Mouse (Mus musculus): ENCODE results near the gene Irf1.
"Not testable (repeated sequence)": the region's sequence is repeated elsewhere in the genome, so short reads cannot be mapped to it uniquely, and the experiment has no call there.

Irf1 gene

GRCm38 (mm10) chr11:53755011-53755595 lies 14.7 kb upstream of the Irf1 start:
- H3K4me1 ChIP-seq (replicated peaks; ENCODE audit: low read depth, low read length): peaks cover 59% of the 10 kb centered on the region
- no peaks in the 10 kb centered on the region for H3K9me3 ChIP-seq (ENCODE audit: low read length)
- no peaks in the 10 kb centered on the region for H3K36me3 ChIP-seq (ENCODE audit: insufficient read depth, low read length)
- H3K27me3 ChIP-seq (ENCODE audit: insufficient read depth, low read length): no peaks in the 10 kb centered on the region
- no peak for TF ChIP-seq CTCF (conservative IDR thresholded peaks at IDR 0.05; ENCODE audit: low read length)
- no peak for TF ChIP-seq POU5F1 (IDR thresholded peaks at IDR 0.05; ENCODE audit: borderline replicate concordance, low read length)
- TF ChIP-seq NANOG (IDR thresholded peaks at IDR 0.05; ENCODE audit: borderline replicate concordance, low read length): no peak
- no peak overlapping the region for H3K4me3 ChIP-seq (replicated peaks; ENCODE audit: low read length)

DNA sequence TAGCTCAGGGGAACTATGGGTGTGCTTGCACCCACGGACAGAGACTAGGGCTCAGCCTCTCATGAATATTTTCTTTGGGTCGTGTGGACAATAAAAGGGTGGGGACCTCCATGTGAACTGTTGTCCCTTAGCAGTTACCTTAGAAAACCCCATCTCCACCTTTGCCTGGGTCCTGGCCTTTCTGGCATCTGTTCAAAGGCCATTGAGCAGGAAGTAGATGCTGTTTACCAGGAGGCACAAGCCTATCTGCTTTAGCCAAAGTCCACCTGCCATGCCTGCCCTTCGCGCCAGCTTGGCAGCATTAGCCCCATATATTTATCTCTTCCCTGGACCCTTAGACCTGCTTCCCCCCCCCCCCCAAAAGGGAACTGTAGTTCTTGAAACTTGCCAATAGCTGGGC lies 12.2 kb upstream of the Irf1 start:
- Histone ChIP-seq H3K4me3 (replicated peaks; ENCODE audit: low read length) (no peak overlapping the region), H3K4me1 (replicated peaks; ENCODE audit: low read depth, low read length) (peaks cover 74% of the 10 kb centered on the region), H3K36me3 (ENCODE audit: insufficient read depth, low read length) (no peaks in the 10 kb centered on the region), H3K9me3 (ENCODE audit: low read length) (no peaks in the 10 kb centered on the region), H3K27me3 (ENCODE audit: insufficient read depth, low read length) (no peaks in the 10 kb centered on the region)
- TF ChIP-seq NANOG (IDR thresholded peaks at IDR 0.05; ENCODE audit: borderline replicate concordance, low read length) (no peak), POU5F1 (IDR thresholded peaks at IDR 0.05; ENCODE audit: borderline replicate concordance, low read length) (no peak), CTCF (conservative IDR thresholded peaks at IDR 0.05; ENCODE audit: low read length) (no peak)

GRCm38 (mm10) chr11:53758033-53758432 lies 11.8 kb upstream of the Irf1 start:
- H3K36me3 ChIP-seq (ENCODE audit: insufficient read depth, low read length); H3K9me3 ChIP-seq (ENCODE audit: low read length); H3K27me3 ChIP-seq (ENCODE audit: insufficient read depth, low read length): not testable (repeated sequence)
- Histone ChIP-seq H3K4me1 (replicated peaks; ENCODE audit: low read depth, low read length) (peaks cover 78% of the 10 kb centered on the region), H3K4me3 (replicated peaks; ENCODE audit: low read length) (peak overlapping the region; percentile 60; the same call in 1 of the 2 replicates)
- TF ChIP-seq CTCF (conservative IDR thresholded peaks at IDR 0.05; ENCODE audit: low read length): peak; percentile 27; the same call in 1 of the 2 replicates

DNA sequence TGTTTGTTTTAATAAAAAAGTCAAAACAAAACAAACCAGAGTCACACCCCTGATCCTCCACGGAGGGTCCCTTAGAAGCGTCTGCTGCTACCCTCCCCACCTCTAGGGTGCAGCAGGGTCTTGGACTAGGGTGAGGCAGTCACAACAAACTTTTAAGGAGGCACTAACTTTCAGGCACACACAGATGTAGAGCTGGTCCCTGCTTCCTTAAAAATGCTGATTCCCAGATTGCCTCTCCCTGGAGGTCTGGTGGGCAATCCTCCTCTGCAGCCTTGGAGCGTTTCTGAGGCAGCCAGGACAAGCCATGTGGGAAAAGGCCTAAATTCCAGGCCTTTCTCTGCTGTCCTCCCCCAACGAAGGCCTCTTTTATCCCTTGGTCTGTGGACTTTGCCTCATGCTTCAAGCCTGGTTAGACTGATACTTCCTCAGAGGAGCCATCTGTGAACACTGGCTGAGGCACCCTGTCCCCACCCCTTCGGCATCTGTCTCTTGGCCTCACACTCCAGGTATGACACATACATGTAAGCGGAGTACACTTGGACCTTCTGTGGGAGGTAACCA lies 10.9 kb upstream of the Irf1 start:
- Histone ChIP-seq H3K9me3 (ENCODE audit: low read length) (no peaks in the 10 kb centered on the region), H3K27me3 (ENCODE audit: insufficient read depth, low read length) (no peaks in the 10 kb centered on the region), H3K4me1 (replicated peaks; ENCODE audit: low read depth, low read length) (peaks cover 83% of the 10 kb centered on the region), H3K4me3 (replicated peaks; ENCODE audit: low read length) (peak overlapping the region; percentile 60), H3K36me3 (ENCODE audit: insufficient read depth, low read length) (no peaks in the 10 kb centered on the region)
- TF ChIP-seq POU5F1 (IDR thresholded peaks at IDR 0.05; ENCODE audit: borderline replicate concordance, low read length) (no peak), NANOG (IDR thresholded peaks at IDR 0.05; ENCODE audit: borderline replicate concordance, low read length) (no peak), CTCF (conservative IDR thresholded peaks at IDR 0.05; ENCODE audit: low read length) (peak; percentile 6; the same call in 1 of the 2 replicates)

DNA sequence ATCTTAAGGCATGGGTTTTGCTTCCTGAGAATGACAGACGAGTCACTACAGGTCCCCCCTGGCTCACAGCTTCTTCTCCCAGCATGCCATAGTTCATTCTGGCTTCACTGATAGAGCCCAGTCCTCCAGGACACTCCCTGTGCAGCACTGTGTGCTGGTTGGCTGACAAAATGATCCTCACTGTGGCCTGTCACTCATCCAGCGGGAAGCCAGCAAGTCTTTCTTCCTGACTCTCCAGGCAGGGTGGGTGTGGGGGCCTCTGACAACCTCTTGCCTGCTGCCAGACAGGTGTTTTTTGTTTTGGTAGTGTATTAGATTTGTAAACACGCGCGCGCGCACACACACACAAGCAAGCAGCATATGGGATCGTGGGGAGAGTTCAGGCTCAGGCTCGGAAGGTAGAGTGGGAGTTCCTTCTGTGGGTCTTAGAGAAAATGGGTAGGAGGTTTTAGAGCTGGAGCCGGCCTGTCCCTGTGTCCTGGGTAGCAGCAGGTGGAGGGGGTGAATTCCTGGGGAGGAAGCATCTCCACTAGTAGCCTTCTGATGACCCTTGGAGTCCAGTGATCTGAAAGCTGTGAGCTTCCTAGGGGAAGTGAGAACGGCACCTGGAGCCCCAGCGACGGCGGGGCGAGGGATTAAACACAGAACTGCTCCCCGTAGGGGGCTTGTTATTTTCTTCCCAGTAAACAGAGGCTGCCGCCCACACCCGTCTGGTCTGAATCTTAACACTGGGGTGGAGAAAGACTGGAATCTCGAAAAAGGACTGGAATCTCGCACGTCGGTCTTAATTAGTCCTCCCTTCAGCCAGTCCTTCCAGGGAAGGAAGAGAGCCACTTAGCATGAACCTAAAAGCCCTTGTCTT lies 10.0 kb upstream of the Irf1 start:
- no peaks in the 10 kb centered on the region for H3K27me3 ChIP-seq (ENCODE audit: insufficient read depth, low read length)
- no peaks in the 10 kb centered on the region for H3K9me3 ChIP-seq (ENCODE audit: low read length)
- H3K4me1 ChIP-seq (replicated peaks; ENCODE audit: low read depth, low read length): peaks cover 86% of the 10 kb centered on the region
- TF ChIP-seq CTCF (conservative IDR thresholded peaks at IDR 0.05; ENCODE audit: low read length) (no peak), POU5F1 (IDR thresholded peaks at IDR 0.05; ENCODE audit: borderline replicate concordance, low read length) (no peak), NANOG (IDR thresholded peaks at IDR 0.05; ENCODE audit: borderline replicate concordance, low read length) (no peak)
- H3K36me3 ChIP-seq (ENCODE audit: insufficient read depth, low read length): no peaks in the 10 kb centered on the region
- H3K4me3 ChIP-seq (replicated peaks; ENCODE audit: low read length): peak overlapping the region; percentile 60

- no peaks in the 10 kb centered on the region for H3K36me3 ChIP-seq (ENCODE audit: insufficient read depth, low read length)
- no peaks in the 10 kb centered on the region for H3K9me3 ChIP-seq (ENCODE audit: low read length)
- 0 out of 2 replicates have a peak overlapping the region, but pooled peaks have one; percentile 74 for H3K4me3 ChIP-seq (replicated peaks; ENCODE audit: low read length)
- no peaks in the 10 kb centered on the region for H3K27me3 ChIP-seq (ENCODE audit: insufficient read depth, low read length)
- H3K4me1 ChIP-seq (replicated peaks; ENCODE audit: low read depth, low read length): peaks cover 91% of the 10 kb centered on the region
- TF ChIP-seq POU5F1 (IDR thresholded peaks at IDR 0.05; ENCODE audit: borderline replicate concordance, low read length): no peak
- no peak for TF ChIP-seq CTCF (conservative IDR thresholded peaks at IDR 0.05; ENCODE audit: low read length)
- TF ChIP-seq NANOG (IDR thresholded peaks at IDR 0.05; ENCODE audit: borderline replicate concordance, low read length): no peak
Observed at GRCm38 (mm10) chr11:53761284-53761683, 8.5 kb upstream of the Irf1 start.

DNA sequence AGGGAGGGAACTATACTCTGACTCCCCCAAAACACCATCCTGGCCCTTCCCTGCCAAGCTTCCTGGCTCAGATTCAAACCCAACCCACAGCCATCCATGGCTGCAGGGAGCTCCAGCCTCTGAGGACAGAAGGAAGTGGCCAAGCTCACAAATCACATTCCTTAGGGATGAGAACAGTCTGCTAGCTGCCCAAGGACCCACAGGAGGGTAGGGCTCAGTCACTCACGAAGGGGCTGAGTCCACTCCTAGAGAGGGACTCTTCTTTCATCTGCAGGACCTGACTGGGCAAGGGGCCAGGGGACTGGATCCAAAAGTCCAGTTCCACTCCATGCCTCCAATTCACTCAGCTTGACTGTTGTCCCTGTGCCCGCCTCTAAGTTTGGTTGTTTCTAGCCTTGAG lies 8.0 kb upstream of the Irf1 start:
- Histone ChIP-seq H3K27me3 (ENCODE audit: insufficient read depth, low read length) (no peaks in the 10 kb centered on the region), H3K36me3 (ENCODE audit: insufficient read depth, low read length) (no peaks in the 10 kb centered on the region), H3K9me3 (ENCODE audit: low read length) (no peaks in the 10 kb centered on the region), H3K4me3 (replicated peaks; ENCODE audit: low read length) (peak overlapping the region; percentile 74; the same call in 1 of the 2 replicates), H3K4me1 (replicated peaks; ENCODE audit: low read depth, low read length) (peaks cover 90% of the 10 kb centered on the region)
- TF ChIP-seq NANOG (IDR thresholded peaks at IDR 0.05; ENCODE audit: borderline replicate concordance, low read length) (no peak), POU5F1 (IDR thresholded peaks at IDR 0.05; ENCODE audit: borderline replicate concordance, low read length) (no peak), CTCF (conservative IDR thresholded peaks at IDR 0.05; ENCODE audit: low read length) (no peak)

GRCm38 (mm10) chr11:53762426-53762825 lies 7.4 kb upstream of the Irf1 start:
- H3K27me3 ChIP-seq (ENCODE audit: insufficient read depth, low read length): no peaks in the 10 kb centered on the region
- peak overlapping the region; percentile 74 for H3K4me3 ChIP-seq (replicated peaks; ENCODE audit: low read length)
- TF ChIP-seq POU5F1 (IDR thresholded peaks at IDR 0.05; ENCODE audit: borderline replicate concordance, low read length) (no peak), NANOG (IDR thresholded peaks at IDR 0.05; ENCODE audit: borderline replicate concordance, low read length) (no peak), CTCF (conservative IDR thresholded peaks at IDR 0.05; ENCODE audit: low read length) (no peak)
- H3K36me3 ChIP-seq (ENCODE audit: insufficient read depth, low read length): no peaks in the 10 kb centered on the region
- H3K9me3 ChIP-seq (ENCODE audit: low read length): no peaks in the 10 kb centered on the region
- peaks cover 94% of the 10 kb centered on the region for H3K4me1 ChIP-seq (replicated peaks; ENCODE audit: low read depth, low read length)

Measured in E14TG2a.4 (cell line).